Mouse (Mus musculus): Measurements from ENCODE around the gene Fkbp8. TPM values are rescaled to one million over a fixed set of nuclear protein-coding genes. Genes with fewer than 3 reads are reported as not detected.

Gene Fkbp8
- polyA plus RNA-seq, 1 experiment from 2014 or later = 310 TPM

DNA sequence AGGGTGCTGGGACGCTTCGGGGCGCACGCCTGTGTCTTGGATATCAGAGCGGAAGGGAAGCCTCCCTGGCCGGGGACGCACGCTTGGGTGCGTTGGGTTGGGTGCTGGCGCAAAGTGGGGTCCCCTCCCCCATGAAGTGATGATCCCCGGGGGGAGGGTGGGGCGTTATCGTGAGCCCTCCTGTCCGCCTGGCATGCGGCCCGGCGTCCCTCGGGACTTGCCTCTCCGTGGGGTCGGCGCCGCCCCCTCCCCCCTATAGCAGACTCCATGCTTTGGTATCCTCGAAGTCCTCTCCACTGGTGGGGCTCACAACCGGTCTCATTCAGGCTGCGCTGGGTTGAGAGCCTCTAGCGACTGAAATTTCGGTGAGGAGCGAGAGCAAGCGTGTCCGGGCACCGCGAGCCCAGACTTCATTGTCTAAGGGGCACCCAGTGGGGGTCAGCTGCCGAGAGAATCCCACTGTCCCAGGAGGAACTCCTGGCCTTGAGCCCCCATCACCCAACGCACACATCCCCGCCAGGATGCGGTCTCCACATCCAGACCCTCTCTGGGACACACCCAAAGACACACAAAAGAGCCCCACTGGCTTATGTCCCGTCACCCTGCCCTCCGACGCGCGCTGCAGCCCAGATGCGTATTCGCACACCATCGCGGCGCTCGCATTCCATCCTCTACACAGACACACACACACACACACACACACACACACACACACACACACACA is 33.7 kb upstream of the Fkbp8 start:
- Histone ChIP-seq H3K27me3 (ENCODE audit: insufficient read depth, poor library complexity, severe bottlenecking) (peaks cover 100% of the 10 kb centered on the region), H3K27ac (peak overlapping the region; percentile 62; the same call in 1 of the 2 replicates)

GRCm38 (mm10) chr8:70494416-70494945 is 33.0 kb upstream of the Fkbp8 start:
- no peak for DNase-seq (ENCODE audit: low spot score)
- Histone ChIP-seq H3K36me3 (no peaks in the 10 kb centered on the region), H3K27me3 (ENCODE audit: insufficient read depth, poor library complexity, severe bottlenecking) (peaks cover 100% of the 10 kb centered on the region), H3K4me3 (peak overlapping the region; percentile 60), H3K4me1 (peaks cover 57% of the 10 kb centered on the region), H3K9me3 (no peaks in the 10 kb centered on the region), H3K27ac (0 out of 2 replicates have a peak overlapping the region, but pooled peaks have one; percentile 4)
- 3% methylated on average over 28 of the region's 28 CpGs for WGBS

More for the DNA sequence above, 33.7 kb upstream of the Fkbp8 start:
- no peaks in the 10 kb centered on the region for H3K36me3 ChIP-seq
- H3K9me3 ChIP-seq = no peaks in the 10 kb centered on the region
- no peak for DNase-seq (ENCODE audit: low spot score)
- peak overlapping the region; percentile 60 for H3K4me3 ChIP-seq
- 3% methylated on average over 47 of the region's 47 CpGs for WGBS
- H3K4me1 ChIP-seq = peaks cover 63% of the 10 kb centered on the region

DNA sequence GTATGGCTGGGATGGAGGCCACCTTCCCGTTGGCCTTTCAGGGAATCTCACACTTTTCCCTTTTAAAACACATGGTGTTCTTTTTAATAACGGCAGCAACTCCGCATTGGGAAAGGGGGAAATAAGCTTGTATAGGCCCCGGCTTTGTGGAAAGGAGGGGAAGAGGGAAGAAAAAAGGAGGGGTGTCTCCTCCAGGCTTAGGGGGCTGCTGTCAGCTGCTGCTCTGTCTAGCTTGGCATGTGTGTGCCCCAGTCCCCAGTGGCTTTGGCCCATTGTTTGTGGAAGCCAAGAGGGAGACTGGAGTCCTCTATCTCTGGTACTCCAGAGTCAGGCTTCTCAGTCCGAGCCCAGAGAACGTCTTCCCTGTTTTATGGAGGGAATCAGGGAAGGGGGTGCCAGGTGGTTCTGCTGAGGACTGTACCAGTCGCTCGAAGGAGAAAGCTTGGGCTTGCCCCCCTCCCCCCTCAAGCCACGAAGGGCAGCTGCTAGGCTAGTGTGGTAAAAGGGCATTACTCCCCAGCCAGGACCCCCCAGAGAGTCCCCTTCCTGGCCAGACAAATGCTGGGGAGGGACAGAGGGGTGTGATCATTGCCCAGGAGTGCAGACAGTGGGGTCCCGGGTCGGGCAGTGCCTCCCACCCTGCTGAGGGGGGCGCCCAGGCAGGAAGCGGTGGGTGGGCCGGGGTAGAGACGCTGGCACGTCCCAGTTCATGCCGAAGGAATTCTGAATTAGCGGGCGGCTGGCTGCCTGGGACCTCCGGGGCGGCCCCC is 32.3 kb upstream of the Fkbp8 start:
- no peaks in the 10 kb centered on the region for H3K9me3 ChIP-seq
- peak overlapping the region; percentile 60 for H3K4me3 ChIP-seq
- WGBS = 1% methylated on average over 21 of the region's 21 CpGs
- H3K36me3 ChIP-seq = no peaks in the 10 kb centered on the region
- H3K4me1 ChIP-seq = peaks cover 50% of the 10 kb centered on the region
- peak overlapping the region; percentile 42; the same call in 1 of the 2 replicates for H3K27ac ChIP-seq
- DNase-seq (ENCODE audit: low spot score) = no peak
- peaks cover 100% of the 10 kb centered on the region for H3K27me3 ChIP-seq (ENCODE audit: insufficient read depth, poor library complexity, severe bottlenecking)

GRCm38 (mm10) chr8:70495771-70496062 is 31.8 kb upstream of the Fkbp8 start:
- DNase-seq (ENCODE audit: low spot score) = no peak
- peaks cover 52% of the 10 kb centered on the region for H3K4me1 ChIP-seq
- peaks cover 100% of the 10 kb centered on the region for H3K27me3 ChIP-seq (ENCODE audit: insufficient read depth, poor library complexity, severe bottlenecking)

DNA sequence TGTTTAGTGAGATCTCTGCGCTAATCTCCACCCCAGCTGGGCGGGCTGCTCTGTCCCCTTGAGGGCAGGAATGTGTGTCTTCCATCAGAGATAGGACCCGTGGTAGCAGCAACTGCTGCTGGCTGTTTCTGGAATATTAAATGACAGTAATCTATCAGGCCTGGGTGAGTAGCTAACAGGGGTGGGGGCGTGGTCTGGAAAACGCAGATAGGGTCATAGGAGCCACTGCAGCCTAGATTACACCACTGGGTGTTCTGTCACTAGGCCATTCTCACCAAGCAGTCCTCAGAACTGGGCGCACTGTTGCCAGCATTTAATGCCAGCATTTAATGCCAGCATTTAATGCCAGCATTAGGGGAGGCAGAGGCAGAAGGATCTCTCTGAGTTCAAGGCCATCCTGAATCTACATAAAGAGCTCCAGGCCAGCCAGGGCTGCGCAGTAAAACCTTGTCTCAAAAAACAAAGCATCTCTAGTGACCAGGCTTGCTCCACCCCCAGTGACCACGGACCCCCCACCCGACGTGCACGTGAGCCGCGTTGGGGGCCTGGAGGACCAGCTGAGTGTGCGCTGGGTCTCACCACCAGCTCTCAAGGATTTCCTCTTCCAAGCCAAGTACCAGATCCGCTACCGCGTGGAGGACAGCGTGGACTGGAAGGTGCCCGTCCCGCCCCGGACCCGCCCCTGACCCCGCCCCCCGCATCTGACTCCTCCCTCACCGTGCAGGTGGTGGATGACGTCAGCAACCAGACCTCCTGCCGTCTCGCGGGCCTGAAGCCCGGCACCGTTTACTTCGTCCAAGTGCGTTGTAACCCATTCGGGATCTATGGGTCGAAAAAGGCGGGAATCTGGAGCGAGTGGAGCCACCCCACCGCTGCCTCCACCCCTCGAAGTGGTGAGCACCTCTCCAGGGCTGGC is 26.9 kb upstream of the Fkbp8 start:
- peaks cover 46% of the 10 kb centered on the region for H3K4me1 ChIP-seq
- DNase-seq (ENCODE audit: low spot score) = no peak
- peaks cover 13% of the 10 kb centered on the region for H3K36me3 ChIP-seq
- H3K4me3 ChIP-seq = peak overlapping the region; percentile 29
- WGBS = 6% methylated on average over 39 of the region's 39 CpGs
- no peak overlapping the region for H3K27ac ChIP-seq
- peaks cover 92% of the 10 kb centered on the region for H3K27me3 ChIP-seq (ENCODE audit: insufficient read depth, poor library complexity, severe bottlenecking)
- no peaks in the 10 kb centered on the region for H3K9me3 ChIP-seq

More at GRCm38 (mm10) chr8:70495771-70496062, 31.8 kb upstream of the Fkbp8 start:
- WGBS = 5% methylated on average over 12 of the region's 12 CpGs
- Histone ChIP-seq H3K9me3 (no peaks in the 10 kb centered on the region), H3K36me3 (no peaks in the 10 kb centered on the region), H3K27ac (peak overlapping the region; percentile 42; the same call in 1 of the 2 replicates), H3K4me3 (peak overlapping the region; percentile 60)

DNA sequence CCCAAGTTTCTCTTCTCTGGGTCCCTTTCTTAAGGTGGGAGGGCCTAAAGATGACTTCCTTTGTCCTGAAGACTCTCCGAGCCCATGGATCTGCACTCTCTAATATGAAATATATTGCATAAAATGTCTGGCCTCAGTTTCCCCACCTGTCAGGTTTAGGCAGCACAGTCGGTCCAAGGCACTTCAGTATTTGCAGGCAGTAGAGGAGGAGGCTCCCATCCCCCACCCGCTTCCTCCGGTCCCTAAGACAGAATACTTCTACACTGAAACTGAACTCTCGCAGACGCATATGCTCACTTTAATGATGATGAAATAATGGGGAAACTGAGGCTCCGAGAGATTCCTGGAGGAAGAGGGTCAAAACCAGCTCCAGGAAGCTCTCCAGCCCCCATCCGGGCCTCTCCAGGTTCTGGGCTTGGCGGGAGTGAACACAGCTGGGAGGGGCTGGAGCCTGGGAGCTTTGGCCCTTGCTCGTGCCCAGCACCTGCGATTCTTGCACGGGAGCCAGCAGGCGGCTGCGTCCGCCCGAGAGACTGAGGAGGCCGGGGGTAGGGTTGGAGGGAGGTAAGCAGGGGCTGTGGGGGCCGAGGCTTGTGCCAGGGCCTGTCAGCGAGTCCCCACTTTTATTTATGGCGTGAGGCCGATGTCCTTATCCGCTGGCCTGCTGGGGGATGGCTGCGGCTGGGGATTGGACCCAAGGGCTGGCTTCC is 25.5 kb upstream of the Fkbp8 start:
- Histone ChIP-seq H3K36me3 (peaks cover 13% of the 10 kb centered on the region), H3K9me3 (no peaks in the 10 kb centered on the region), H3K27ac (peak overlapping the region; percentile 13; the same call in 1 of the 2 replicates), H3K4me1 (peaks cover 51% of the 10 kb centered on the region), H3K4me3 (peak overlapping the region; percentile 39), H3K27me3 (ENCODE audit: insufficient read depth, poor library complexity, severe bottlenecking) (peaks cover 79% of the 10 kb centered on the region)
- whole genome bisulfite sequencing = 14% methylated on average over 23 of the region's 23 CpGs
- no peak for DNase-seq (ENCODE audit: low spot score)

DNA sequence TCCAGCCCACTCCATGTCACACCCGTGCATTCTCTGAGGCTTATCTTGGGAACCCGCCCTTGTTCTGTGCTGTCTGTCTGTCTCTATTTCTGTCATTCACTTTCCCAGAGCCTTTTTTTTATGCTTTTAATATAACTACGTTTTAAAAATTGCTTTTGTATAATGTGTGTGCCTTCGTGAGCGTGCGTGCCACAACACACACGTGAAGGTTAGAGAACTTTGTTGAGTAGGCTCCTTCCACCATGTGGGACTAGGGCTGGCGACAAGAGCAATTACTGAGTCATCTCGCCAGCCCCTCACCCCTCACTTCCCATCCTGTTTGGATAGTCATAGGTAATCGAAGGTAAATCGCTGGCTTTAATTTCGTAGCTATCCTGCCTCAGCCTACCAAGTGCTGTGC is 25.0 kb upstream of the Fkbp8 start:
- WGBS = 28% methylated on average over 12 of the region's 12 CpGs
- peak overlapping the region; percentile 39 for H3K4me3 ChIP-seq

DNA sequence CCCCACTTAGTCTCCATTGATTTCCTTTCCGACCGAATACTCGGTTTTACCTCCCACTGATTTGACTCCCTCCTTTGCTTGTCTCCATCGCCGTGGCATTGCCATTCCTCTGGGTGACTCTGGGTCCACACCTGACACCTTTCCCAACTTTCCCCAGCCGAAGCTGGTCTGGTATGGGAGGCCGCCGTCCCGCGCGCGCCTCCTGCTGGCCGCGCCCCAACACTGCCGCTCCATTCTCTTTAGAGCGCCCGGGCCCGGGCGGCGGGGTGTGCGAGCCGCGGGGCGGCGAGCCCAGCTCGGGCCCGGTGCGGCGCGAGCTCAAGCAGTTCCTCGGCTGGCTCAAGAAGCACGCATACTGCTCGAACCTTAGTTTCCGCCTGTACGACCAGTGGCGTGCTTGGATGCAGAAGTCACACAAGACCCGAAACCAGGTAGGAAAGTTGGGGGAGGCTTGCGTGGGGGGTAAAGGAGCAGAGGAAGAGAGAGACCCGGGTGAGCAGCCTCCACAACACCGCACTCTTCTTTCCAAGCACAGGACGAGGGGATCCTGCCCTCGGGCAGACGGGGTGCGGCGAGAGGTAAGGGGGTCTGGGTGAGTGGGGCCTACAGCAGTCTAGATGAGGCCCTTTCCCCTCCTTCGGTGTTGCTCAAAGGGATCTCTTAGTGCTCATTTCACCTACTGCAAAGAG is 24.3 kb upstream of the Fkbp8 start:
- Histone ChIP-seq H3K36me3 (peaks cover 24% of the 10 kb centered on the region), H3K27ac (no peak overlapping the region)

More for the DNA sequence above, 25.0 kb upstream of the Fkbp8 start:
- H3K4me1 ChIP-seq = peaks cover 53% of the 10 kb centered on the region
- 0 out of 2 replicates have a peak overlapping the region, but pooled peaks have one; percentile 13 for H3K27ac ChIP-seq
- DNase-seq (ENCODE audit: low spot score) = no peak
- H3K9me3 ChIP-seq = no peaks in the 10 kb centered on the region
- H3K36me3 ChIP-seq = peaks cover 18% of the 10 kb centered on the region
- peaks cover 73% of the 10 kb centered on the region for H3K27me3 ChIP-seq (ENCODE audit: insufficient read depth, poor library complexity, severe bottlenecking)

DNA sequence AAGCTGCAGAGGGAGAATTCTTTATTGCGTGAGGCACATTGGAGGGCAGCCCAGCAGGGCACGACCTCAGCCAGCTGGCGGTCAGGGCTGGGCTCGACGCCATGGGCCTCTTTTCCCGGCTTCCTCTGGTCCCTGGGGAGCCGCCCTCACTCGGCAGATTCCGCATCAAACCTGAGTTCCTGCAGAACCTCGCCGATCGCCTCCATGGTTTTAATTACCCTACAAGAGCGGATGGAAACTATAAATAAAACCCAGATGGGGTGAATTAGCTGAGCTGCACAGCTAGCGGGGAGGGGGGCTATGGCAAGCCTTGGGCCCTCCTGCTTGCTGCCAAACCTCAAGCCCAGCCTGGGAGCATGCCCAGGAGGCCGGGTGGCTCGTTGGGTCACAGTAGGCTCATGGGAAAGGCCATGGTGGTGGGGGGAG is 23.2 kb upstream of the Fkbp8 start:
- peaks cover 34% of the 10 kb centered on the region for H3K36me3 ChIP-seq
- H3K4me1 ChIP-seq = peaks cover 63% of the 10 kb centered on the region
- H3K27me3 ChIP-seq (ENCODE audit: insufficient read depth, poor library complexity, severe bottlenecking) = peaks cover 56% of the 10 kb centered on the region
- 69% methylated on average over 16 of the region's 16 CpGs for WGBS
- H3K4me3 ChIP-seq = 0 out of 2 replicates have a peak overlapping the region, but pooled peaks have one; percentile 1
- no peak overlapping the region for H3K27ac ChIP-seq
- DNase-seq (ENCODE audit: low spot score) = no peak
- no peaks in the 10 kb centered on the region for H3K9me3 ChIP-seq

More for the DNA sequence above, 24.3 kb upstream of the Fkbp8 start:
- DNase-seq (ENCODE audit: low spot score) = peak; percentile 88
- 12% methylated on average over 46 of the region's 46 CpGs for WGBS
- H3K9me3 ChIP-seq = no peaks in the 10 kb centered on the region
- peak overlapping the region; percentile 36 for H3K4me3 ChIP-seq
- peaks cover 53% of the 10 kb centered on the region for H3K4me1 ChIP-seq
- peaks cover 67% of the 10 kb centered on the region for H3K27me3 ChIP-seq (ENCODE audit: insufficient read depth, poor library complexity, severe bottlenecking)

DNA sequence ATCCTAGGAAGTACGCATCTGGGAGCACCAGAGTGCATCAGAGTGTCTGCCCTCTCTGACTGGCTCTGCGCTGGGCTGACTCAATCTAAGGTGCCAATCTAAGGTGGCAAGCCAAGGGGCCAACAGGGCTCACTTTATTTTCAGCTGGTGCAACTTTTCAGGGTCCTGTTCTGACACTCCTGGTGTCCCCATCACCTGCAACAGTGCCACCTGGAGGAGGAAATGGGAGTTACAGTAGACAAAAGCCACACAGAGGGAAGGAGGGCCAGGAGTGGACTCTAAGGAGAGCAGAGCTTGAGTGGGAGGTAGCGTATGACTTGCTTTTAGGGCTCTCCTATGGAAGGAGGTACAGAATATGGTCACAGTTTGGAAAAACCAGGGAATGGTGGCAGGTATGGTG is 22.7 kb upstream of the Fkbp8 start:
- no peak overlapping the region for H3K4me3 ChIP-seq
- H3K36me3 ChIP-seq = peaks cover 35% of the 10 kb centered on the region
- DNase-seq (ENCODE audit: low spot score) = peak; percentile 90
- peaks cover 50% of the 10 kb centered on the region for H3K27me3 ChIP-seq (ENCODE audit: insufficient read depth, poor library complexity, severe bottlenecking)
- no peaks in the 10 kb centered on the region for H3K9me3 ChIP-seq
- peaks cover 64% of the 10 kb centered on the region for H3K4me1 ChIP-seq
- 77% methylated on average over 3 of the region's 3 CpGs for WGBS
- no peak overlapping the region for H3K27ac ChIP-seq

DNA sequence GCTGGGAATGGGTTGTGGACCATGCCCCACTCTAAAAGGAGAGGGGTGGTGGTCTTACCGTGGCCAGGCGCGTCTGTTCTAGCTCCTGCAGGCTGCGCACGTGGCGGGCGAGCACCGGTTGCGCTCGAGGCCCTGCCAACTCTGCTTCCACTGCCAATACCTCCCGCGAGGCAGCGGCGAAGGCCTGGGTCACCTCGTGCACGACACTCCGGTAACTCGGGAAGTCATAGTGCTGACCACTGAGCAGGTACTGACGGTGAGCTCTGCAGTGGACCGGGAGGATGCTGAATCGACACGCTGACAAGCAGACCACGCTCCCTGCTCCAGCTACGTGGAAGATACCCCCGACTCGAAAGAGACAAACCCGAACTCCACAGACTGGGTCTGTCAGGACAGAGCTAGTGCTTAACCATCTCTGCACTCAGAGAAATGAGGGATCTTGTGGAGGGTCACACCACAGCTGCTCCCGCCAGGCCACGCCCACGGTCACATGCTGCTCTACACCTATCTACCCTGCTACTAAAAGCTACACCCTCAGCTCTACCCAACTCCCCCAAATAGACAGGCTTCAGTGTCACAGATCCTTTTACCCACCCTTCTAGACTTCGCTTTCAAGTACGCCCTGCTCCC is 21.7 kb upstream of the Fkbp8 start:
- Histone ChIP-seq H3K27ac (peak overlapping the region; percentile 98), H3K4me3 (peak overlapping the region; percentile 91), H3K9me3 (no peaks in the 10 kb centered on the region), H3K4me1 (peaks cover 57% of the 10 kb centered on the region), H3K27me3 (ENCODE audit: insufficient read depth, poor library complexity, severe bottlenecking) (peaks cover 41% of the 10 kb centered on the region), H3K36me3 (peaks cover 35% of the 10 kb centered on the region)
- WGBS = 35% methylated on average over 32 of the region's 32 CpGs
- DNase-seq (ENCODE audit: low spot score) = no peak
